Mouse (Mus musculus): Measurements from ENCODE around the gene Rabep1. TPM values are rescaled to one million over a fixed set of nuclear protein-coding genes. Genes with fewer than 3 reads are reported as not detected.

Rabep1 gene
- polyA plus RNA-seq (2012; ENCODE audit: insufficient read depth, low replicate concordance) = 2.9 and 29.2 TPM in 2 replicates

- peak within 1 kb of the TSS; percentile 99 for H3K4me3 ChIP-seq (replicated peaks)
- peaks cover 4% of the 10 kb centered on the region for H3K36me3 ChIP-seq (replicated peaks; ENCODE audit: low read length)
- H3K4me1 ChIP-seq = peaks cover 36% of the 10 kb centered on the region
- no peaks in the 10 kb centered on the region for H3K9me3 ChIP-seq
- peaks cover 8% of the 10 kb centered on the region for H3K27me3 ChIP-seq (replicated peaks)
- TF ChIP-seq GATA1 (IDR thresholded peaks at IDR 0.05; ENCODE audit: borderline replicate concordance, low read length) = no peak
- no peak for TF ChIP-seq FLI1 (IDR thresholded peaks at IDR 0.05; ENCODE audit: low read length)
These were observed at the start of gene Rabep1 for GRCm38 (mm10) chr11:70844559-70845456. Gene Rabep1 (plus strand): TSS chr11:70844778.

GRCm38 (mm10) chr11:70802208-70802864, 42.2 kb upstream of the Rabep1 start:
- peaks cover 41% of the 10 kb centered on the region for H3K4me1 ChIP-seq

GRCm38 (mm10) chr11:70802865-70803261, 41.7 kb upstream of the Rabep1 start:
- Histone ChIP-seq H3K4me3 (replicated peaks) (no peak overlapping the region), H3K27me3 (replicated peaks) (peaks cover 61% of the 10 kb centered on the region), H3K9me3 (peaks cover 18% of the 10 kb centered on the region), H3K4me1 (peaks cover 46% of the 10 kb centered on the region), H3K36me3 (replicated peaks; ENCODE audit: low read length) (no peaks in the 10 kb centered on the region)
- TF ChIP-seq GATA1 (IDR thresholded peaks at IDR 0.05; ENCODE audit: borderline replicate concordance, low read length) (no peak), FLI1 (IDR thresholded peaks at IDR 0.05; ENCODE audit: low read length) (no peak)

More at GRCm38 (mm10) chr11:70802208-70802864, 42.2 kb upstream of the Rabep1 start:
- no peaks in the 10 kb centered on the region for H3K36me3 ChIP-seq (replicated peaks; ENCODE audit: low read length)
- peaks cover 64% of the 10 kb centered on the region for H3K27me3 ChIP-seq (replicated peaks)
- peaks cover 18% of the 10 kb centered on the region for H3K9me3 ChIP-seq
- TF ChIP-seq GATA1 (IDR thresholded peaks at IDR 0.05; ENCODE audit: borderline replicate concordance, low read length) (no peak), FLI1 (IDR thresholded peaks at IDR 0.05; ENCODE audit: low read length) (no peak)
- H3K4me3 ChIP-seq (replicated peaks) = no peak overlapping the region

GRCm38 (mm10) chr11:70803711-70804200, 40.8 kb upstream of the Rabep1 start:
- Histone ChIP-seq H3K9me3 (peaks cover 18% of the 10 kb centered on the region), H3K4me3 (replicated peaks) (peak overlapping the region; percentile 78), H3K27me3 (replicated peaks) (peaks cover 69% of the 10 kb centered on the region), H3K36me3 (replicated peaks; ENCODE audit: low read length) (no peaks in the 10 kb centered on the region), H3K4me1 (peaks cover 54% of the 10 kb centered on the region)
- TF ChIP-seq FLI1 (IDR thresholded peaks at IDR 0.05; ENCODE audit: low read length) = no peak
- TF ChIP-seq GATA1 (IDR thresholded peaks at IDR 0.05; ENCODE audit: borderline replicate concordance, low read length) = no peak

GRCm38 (mm10) chr11:70804395-70804794, 40.2 kb upstream of the Rabep1 start:
- TF ChIP-seq GATA1 (IDR thresholded peaks at IDR 0.05; ENCODE audit: borderline replicate concordance, low read length) (no peak), FLI1 (IDR thresholded peaks at IDR 0.05; ENCODE audit: low read length) (no peak)
- Histone ChIP-seq H3K4me1 (peaks cover 54% of the 10 kb centered on the region), H3K9me3 (peaks cover 18% of the 10 kb centered on the region), H3K27me3 (replicated peaks) (peaks cover 67% of the 10 kb centered on the region), H3K4me3 (replicated peaks) (no peak overlapping the region), H3K36me3 (replicated peaks; ENCODE audit: low read length) (no peaks in the 10 kb centered on the region)

- Histone ChIP-seq H3K9me3 (peaks cover 18% of the 10 kb centered on the region), H3K27me3 (replicated peaks) (peaks cover 56% of the 10 kb centered on the region), H3K4me1 (peaks cover 54% of the 10 kb centered on the region), H3K4me3 (replicated peaks) (peak overlapping the region; percentile 78), H3K36me3 (replicated peaks; ENCODE audit: low read length) (no peaks in the 10 kb centered on the region)
- TF ChIP-seq FLI1 (IDR thresholded peaks at IDR 0.05; ENCODE audit: low read length) (no peak), GATA1 (IDR thresholded peaks at IDR 0.05; ENCODE audit: borderline replicate concordance, low read length) (no peak)
These were observed 38.9 kb upstream of the Rabep1 start for GRCm38 (mm10) chr11:70805641-70806175.

GRCm38 (mm10) chr11:70806697-70807096, 37.9 kb upstream of the Rabep1 start:
- Histone ChIP-seq H3K36me3 (replicated peaks; ENCODE audit: low read length) (no peaks in the 10 kb centered on the region), H3K27me3 (replicated peaks) (peaks cover 61% of the 10 kb centered on the region), H3K4me3 (replicated peaks) (no peak overlapping the region), H3K9me3 (peaks cover 17% of the 10 kb centered on the region), H3K4me1 (peaks cover 54% of the 10 kb centered on the region)
- TF ChIP-seq GATA1 (IDR thresholded peaks at IDR 0.05; ENCODE audit: borderline replicate concordance, low read length) (no peak), FLI1 (IDR thresholded peaks at IDR 0.05; ENCODE audit: low read length) (no peak)

GRCm38 (mm10) chr11:70807630-70808029, 36.9 kb upstream of the Rabep1 start:
- Histone ChIP-seq H3K4me3 (replicated peaks) (no peak overlapping the region), H3K36me3 (replicated peaks; ENCODE audit: low read length) (no peaks in the 10 kb centered on the region), H3K27me3 (replicated peaks) (peaks cover 64% of the 10 kb centered on the region), H3K4me1 (peaks cover 62% of the 10 kb centered on the region), H3K9me3 (peaks cover 8% of the 10 kb centered on the region)
- TF ChIP-seq GATA1 (IDR thresholded peaks at IDR 0.05; ENCODE audit: borderline replicate concordance, low read length) = no peak
- no peak for TF ChIP-seq FLI1 (IDR thresholded peaks at IDR 0.05; ENCODE audit: low read length)

- Histone ChIP-seq H3K4me3 (replicated peaks) (no peak overlapping the region), H3K36me3 (replicated peaks; ENCODE audit: low read length) (no peaks in the 10 kb centered on the region), H3K27me3 (replicated peaks) (peaks cover 65% of the 10 kb centered on the region), H3K9me3 (peaks cover 4% of the 10 kb centered on the region; the same call in 1 of the 2 replicates), H3K4me1 (peaks cover 67% of the 10 kb centered on the region)
- TF ChIP-seq FLI1 (IDR thresholded peaks at IDR 0.05; ENCODE audit: low read length) (no peak), GATA1 (IDR thresholded peaks at IDR 0.05; ENCODE audit: borderline replicate concordance, low read length) (no peak)
These were observed 36.5 kb upstream of the Rabep1 start for GRCm38 (mm10) chr11:70808101-70808500.

Data from megakaryocyte, embryonic 14.5 days (primary cell).